ENCODE assay signal across 8 mouse cellular contexts in the genomic region with DNA sequence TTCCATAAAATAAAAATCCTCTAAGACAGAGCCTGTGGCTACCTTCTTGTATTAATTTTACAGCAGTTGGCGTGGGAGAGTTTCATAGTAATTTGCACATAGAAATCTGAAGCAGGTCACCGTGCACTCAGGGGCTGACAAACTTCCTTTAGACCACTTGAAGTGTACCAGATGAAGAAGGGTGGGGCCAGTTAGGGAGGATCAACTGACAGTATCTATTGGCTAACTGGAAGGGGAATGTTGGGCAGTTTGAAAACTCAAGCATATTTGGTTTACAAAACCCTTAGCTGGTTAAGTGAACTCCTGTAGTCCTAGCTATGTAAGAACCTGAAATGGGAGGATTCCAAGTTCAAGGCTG. TPM values are rescaled to one million over a fixed set of nuclear protein-coding genes. Genes with fewer than 3 reads are reported as not detected.
DNase-seq lines count a peak whose midpoint lies in the region; ATAC-seq and TF ChIP-seq lines count a peak whose summit lies in the region.

No protein-coding gene starts in this region.

- 50% methylated on average over 2 of the region's 2 CpGs for WGBS in kidney, embryonic 15.5 days
- 70% methylated on average over 2 of the region's 2 CpGs for WGBS in hindbrain, embryonic 13.5 days

- TF ChIP-seq POLR2A in bone marrow macrophage, adult 2 months (IDR thresholded peaks at IDR 0.05; ENCODE audit: borderline replicate concordance, low read depth, low read length), result no peak

- peaks cover 12% of the 10 kb centered on the region for H3K4me1 ChIP-seq in kidney, embryonic 15.5 days
- peaks cover 5% of the 10 kb centered on the region for H3K4me1 ChIP-seq in bone marrow macrophage, adult 2 months (ENCODE audit: control insufficient read depth, insufficient read depth, low read length)
- peaks cover 14% of the 10 kb centered on the region for H3K4me1 ChIP-seq in hindbrain, embryonic 13.5 days (replicated peaks)

- peak overlapping the region; percentile 87 for H3K4me3 ChIP-seq in kidney, embryonic 15.5 days (replicated peaks)
- peak overlapping the region; percentile 97 for H3K4me3 ChIP-seq in bone marrow macrophage, adult 2 months (ENCODE audit: insufficient read depth, low read length)
- H3K4me3 ChIP-seq in hindbrain, embryonic 13.5 days, result peak overlapping the region; percentile 86

- H3K4me2 ChIP-seq in kidney, embryonic 15.5 days, result peak overlapping the region; percentile 81
- peak overlapping the region; percentile 87 for H3K4me2 ChIP-seq in hindbrain, embryonic 13.5 days

- no peaks in the 10 kb centered on the region for H3K9me3 ChIP-seq in kidney, embryonic 15.5 days (replicated peaks)
- no peaks in the 10 kb centered on the region for H3K9me3 ChIP-seq in hindbrain, embryonic 13.5 days

- H3K27ac ChIP-seq in kidney, embryonic 15.5 days, result peak overlapping the region; percentile 82
- peak overlapping the region; percentile 41 for H3K27ac ChIP-seq in bone marrow macrophage, adult 2 months (ENCODE audit: insufficient read depth, low read depth, low read length)
- H3K27ac ChIP-seq in hindbrain, embryonic 13.5 days, result peak overlapping the region; percentile 62; the same call in 1 of the 2 replicates

- no peak for DNase-seq in kidney, adult 11 months
- no peak for DNase-seq in adrenal gland, postnatal 36 days
- DNase-seq in adrenal gland, adult (ENCODE audit: inconsistent age in 2 of 2, low spot score in 1 of 2), result no peak
- no peak for DNase-seq in ovary, postnatal 14 days (ENCODE audit: low spot score)

- no peaks in the 10 kb centered on the region for H3K27me3 ChIP-seq in kidney, embryonic 15.5 days
- H3K27me3 ChIP-seq in hindbrain, embryonic 13.5 days, result no peaks in the 10 kb centered on the region

- peaks cover 13% of the 10 kb centered on the region for H3K36me3 ChIP-seq in kidney, embryonic 15.5 days
- H3K36me3 ChIP-seq in hindbrain, embryonic 13.5 days, result peaks cover 13% of the 10 kb centered on the region

- no peak for TF ChIP-seq CTCF in bone marrow macrophage, adult 2 months (IDR thresholded peaks at IDR 0.05; ENCODE audit: low read depth, low read length)

- no peak for ATAC-seq in kidney, embryonic 15.5 days (replicated peaks; ENCODE audit: low FRiP score)
- peak; percentile 57 for ATAC-seq in hindbrain, embryonic 13.5 days (ENCODE audit: low FRiP score)
- peak; percentile 45 for ATAC-seq in megakaryocyte, adult 5-6 weeks (ENCODE audit: poor library complexity, severe bottlenecking)

- H3K9ac ChIP-seq in kidney, embryonic 15.5 days, result peak overlapping the region; percentile 84
- peak overlapping the region; percentile 86 for H3K9ac ChIP-seq in hindbrain, embryonic 13.5 days

RNA-seq across cellular contexts. Expression of a gene that starts 0.4 kb away (rescaled TPM):
- polyA plus RNA-seq in kidney, embryonic 15.5 days (2015; fragmentation: Nextera tagmentation; extraction: Ambion mirVana), result 62.5 and 63.6 TPM in 2 replicates
- 9.2 and 11.6 TPM in 2 replicates for polyA plus RNA-seq in bone marrow macrophage, adult 2 months (2012; ENCODE audit: insufficient read depth, insufficient read length, missing spikeins)
- polyA plus RNA-seq in hindbrain, embryonic 13.5 days (2015; fragmentation: Nextera tagmentation; extraction: Ambion mirVana), result 22.0 and 24.1 TPM in 2 replicates
- total RNA-seq in megakaryocyte, adult 5-6 weeks (2015), result 19.6 and 23.1 TPM in 2 replicates
- total RNA-seq in megakaryocyte, adult 5-6 weeks (2017), result 34.8 and 35.9 TPM in 2 replicates
- total RNA-seq in adrenal gland, postnatal 36 days (2021), result 10 to 100 TPM; 42.3 to 50.8 TPM
